30 mouse cellular contexts compared by ENCODE assay signal in the genomic region with DNA sequence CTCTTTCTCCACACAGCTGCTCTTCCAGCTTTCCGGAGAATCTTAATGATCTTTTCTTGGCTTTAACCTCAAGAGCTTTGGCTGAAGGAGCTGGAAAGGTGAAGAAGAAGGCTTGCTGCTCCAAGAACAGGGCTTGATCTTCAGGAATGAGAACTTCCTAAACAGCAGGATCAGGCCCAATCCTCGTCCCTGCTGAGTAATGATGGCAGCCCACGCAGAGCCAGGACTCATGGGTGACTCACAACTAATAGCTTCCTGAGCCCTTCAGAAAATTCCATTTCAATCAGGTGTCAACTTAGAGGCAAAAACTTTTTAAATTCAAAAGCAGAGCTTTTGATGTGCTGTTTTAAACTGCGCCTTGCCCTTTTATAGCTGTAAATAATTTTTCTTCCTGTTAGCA.
A peak's percentile ranks its signal among the peaks of the same experiment; 100 is the strongest.
DNase-seq lines count a peak whose midpoint lies in the region; ATAC-seq and TF ChIP-seq lines count a peak whose summit lies in the region.
"Had no signal": no experiment of that assay in that cellular context is flagged by ENCODE, and none has a peak within 500 bp of the region (broad histone marks: within the 10 kb centered on the region; RNA-seq: fewer than 3 reads in every experiment).

No protein-coding gene starts in this region.

- TF ChIP-seq POLR2A in olfactory bulb, adult 2 months (IDR thresholded peaks at IDR 0.05; ENCODE audit: insufficient read depth, low read depth, low read length): no peak

- no peak for TF ChIP-seq CTCF in olfactory bulb, adult 2 months (IDR thresholded peaks at IDR 0.05; ENCODE audit: insufficient read depth, low read depth, low read length)

- DNase-seq in right cerebral cortex, adult 18-20 months: peak; percentile 37
- no peak for DNase-seq in right cerebral cortex, postnatal 10 days (ENCODE audit: low spot score in 2 of 2)
- peak; percentile 67 for DNase-seq in adrenal gland, adult 2 months
- peak; percentile 43 to 57 for DNase-seq in adrenal gland, postnatal 36 days
- no peak for DNase-seq in embryo, embryonic 9.5 days (ENCODE audit: extremely low spot score)
- DNase-seq in embryo, embryonic 10 days (ENCODE audit: low spot score): no peak
- DNase-seq: B cell, adult 2 months; cerebellum, adult 9-10 months; cerebellum, postnatal 36 days; gastrocnemius, adult 2 months; heart, postnatal 14 days; kidney, adult 18-20 months; kidney, postnatal 10 days; layer of hippocampus, adult 9-11 months; right cerebral cortex, postnatal 14 days; thymus, postnatal 4 days had no signal

- H3K4me3 ChIP-seq in olfactory bulb, adult 2 months (ENCODE audit: insufficient read depth, low read depth, low read length): no peak overlapping the region
- H3K4me3 ChIP-seq in forebrain, embryonic 15.5 days: no peak overlapping the region
- H3K4me3 ChIP-seq: embryonic facial prominence, embryonic 10.5 days; embryonic facial prominence, embryonic 15.5 days; gastrocnemius, adult 2 months; hindbrain, embryonic 10.5 days; limb, embryonic 12.5 days; lung, embryonic 15.5 days; midbrain, embryonic 10.5 days; neural tube, embryonic 12.5 days had no signal

- H3K4me1 ChIP-seq in olfactory bulb, adult 2 months (ENCODE audit: control insufficient read depth, insufficient read depth, low read length): peaks cover 28% of the 10 kb centered on the region
- H3K4me1 ChIP-seq in forebrain, embryonic 15.5 days: no peaks in the 10 kb centered on the region
- H3K4me1 ChIP-seq: embryonic facial prominence, embryonic 10.5 days; embryonic facial prominence, embryonic 15.5 days; hindbrain, embryonic 10.5 days; lung, embryonic 15.5 days; neural tube, embryonic 12.5 days had no signal

- ATAC-seq in forebrain, embryonic 15.5 days (replicated peaks): no peak
- ATAC-seq: forebrain, embryonic 14.5 days; hindbrain, embryonic 16.5 days; midbrain, embryonic 16.5 days; Patski had no signal

- H3K9ac ChIP-seq in forebrain, embryonic 15.5 days (replicated peaks): no peak overlapping the region
- H3K9ac ChIP-seq: embryonic facial prominence, embryonic 15.5 days; limb, embryonic 12.5 days; lung, embryonic 15.5 days; neural tube, embryonic 12.5 days had no signal

- H3K4me2 ChIP-seq in forebrain, embryonic 15.5 days (replicated peaks): no peak overlapping the region
- H3K4me2 ChIP-seq: embryonic facial prominence, embryonic 15.5 days; limb, embryonic 12.5 days; liver, embryonic 11.5 days; lung, embryonic 15.5 days; neural tube, embryonic 12.5 days had no signal

- H3K27ac ChIP-seq in olfactory bulb, adult 2 months (ENCODE audit: insufficient read depth, low read depth, low read length): peak overlapping the region; percentile 62
- no peak overlapping the region for H3K27ac ChIP-seq in forebrain, embryonic 15.5 days (replicated peaks)
- H3K27ac ChIP-seq: embryonic facial prominence, embryonic 10.5 days; embryonic facial prominence, embryonic 15.5 days; gastrocnemius, adult 2 months; hindbrain, embryonic 10.5 days; limb, embryonic 12.5 days; lung, embryonic 15.5 days; midbrain, embryonic 10.5 days; neural tube, embryonic 12.5 days had no signal

- H3K9me3 ChIP-seq in forebrain, embryonic 15.5 days: no peaks in the 10 kb centered on the region
- H3K9me3 ChIP-seq: embryonic facial prominence, embryonic 10.5 days; embryonic facial prominence, embryonic 15.5 days; hindbrain, embryonic 10.5 days; limb, embryonic 12.5 days; lung, embryonic 15.5 days; midbrain, embryonic 10.5 days; neural tube, embryonic 12.5 days had no signal

- H3K36me3 ChIP-seq in forebrain, embryonic 15.5 days: no peaks in the 10 kb centered on the region
- H3K36me3 ChIP-seq: embryonic facial prominence, embryonic 10.5 days; embryonic facial prominence, embryonic 15.5 days; hindbrain, embryonic 10.5 days; limb, embryonic 12.5 days; lung, embryonic 15.5 days; midbrain, embryonic 10.5 days; neural tube, embryonic 12.5 days had no signal

- no peaks in the 10 kb centered on the region for H3K27me3 ChIP-seq in forebrain, embryonic 15.5 days
- H3K27me3 ChIP-seq: embryonic facial prominence, embryonic 15.5 days; limb, embryonic 12.5 days; lung, embryonic 15.5 days; neural tube, embryonic 12.5 days; Patski had no signal

- 60% methylated on average over 4 of the region's 4 CpGs for WGBS in olfactory bulb, adult 2 months
- 91% methylated on average over 4 of the region's 4 CpGs for WGBS in forebrain, embryonic 15.5 days

Comparison
In these comparisons a context has a peak if more than half of its experiments do, and no peak if none do; other contexts are left out.
1. DNase-seq: peak in right cerebral cortex, adult 18-20 months (single experiment), adrenal gland, adult 2 months (single experiment) and adrenal gland, postnatal 36 days (2 of 2); none in right cerebral cortex, postnatal 10 days (0 of 2), embryo, embryonic 9.5 days (single experiment) and embryo, embryonic 10 days (single experiment).